Mouse (Mus musculus) induced T-regulatory cell, adult 2 months (primary cell): ENCODE measurements around the gene Pxmp4.

Experiments used
- DNase-seq: peaks from one replicate; pipeline ENCODE4 v3.0.0-alpha.2; 2012; ENCODE audit warnings: low read depth

Gene Pxmp4

DNA sequence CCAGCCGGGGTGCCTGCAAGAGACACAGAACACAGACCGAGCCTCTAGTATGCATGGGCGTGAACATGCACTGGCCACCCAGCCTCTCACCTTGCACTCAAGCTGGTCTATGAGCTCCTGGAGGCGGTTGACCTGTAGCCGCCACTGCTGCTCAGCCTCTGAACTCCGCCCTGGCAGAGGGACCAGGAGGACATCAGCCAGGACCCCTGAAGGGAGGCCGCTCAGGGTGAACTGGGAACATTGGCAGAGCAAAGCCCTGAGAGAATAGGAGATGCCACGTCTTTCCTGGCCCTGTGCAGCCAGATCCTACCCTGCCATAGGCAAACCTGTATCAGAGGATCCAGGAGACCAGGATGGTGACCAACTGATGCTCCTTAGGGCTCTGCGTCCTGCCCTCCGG is 56.8 kb downstream of the Pxmp4 start, which contains the start of gene 1700003F12Rik:
TSS of gene 1700003F12Rik (plus strand) at position 375 of the 400 bp plus-strand sequence.
- DNase-seq = no peak

DNA sequence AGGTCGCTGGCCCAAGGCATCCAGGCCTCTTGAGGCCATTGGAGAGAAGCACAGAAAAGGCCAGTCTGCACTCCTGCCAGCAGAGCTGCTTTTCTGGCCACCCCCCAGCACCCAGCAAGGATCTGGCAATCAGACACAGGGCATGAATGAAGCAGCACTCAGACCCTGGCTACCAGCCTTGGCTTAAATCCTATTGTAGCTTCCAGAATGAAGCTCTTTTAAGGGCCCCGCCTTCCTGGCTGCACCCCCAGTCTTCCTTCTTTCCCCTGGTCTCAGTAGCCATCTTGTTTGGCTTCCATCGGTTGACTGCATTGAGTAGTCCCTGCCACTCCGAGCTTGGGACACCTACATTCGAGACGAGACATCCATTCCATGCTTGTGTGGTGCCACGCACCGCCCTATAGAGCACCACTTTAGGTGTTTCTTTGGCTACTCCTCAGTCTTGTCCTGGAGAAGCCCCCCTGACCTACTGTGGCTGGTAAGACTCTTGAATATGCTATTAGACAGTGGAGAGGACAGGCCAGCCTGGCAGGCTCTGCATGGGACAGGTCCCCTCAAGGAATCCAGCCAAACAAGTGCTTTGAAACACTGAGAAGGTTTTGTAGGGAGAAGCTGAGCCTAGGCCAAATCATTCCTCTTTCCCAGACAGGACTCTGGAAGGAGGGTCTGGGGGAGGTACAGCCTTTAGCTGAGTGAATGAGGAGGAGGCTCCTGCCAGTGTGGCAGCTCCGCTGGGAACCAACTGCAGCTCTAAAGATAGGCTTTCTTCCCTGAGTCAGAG is 59.8 kb downstream of the Pxmp4 start:
- no peak for DNase-seq

DNA sequence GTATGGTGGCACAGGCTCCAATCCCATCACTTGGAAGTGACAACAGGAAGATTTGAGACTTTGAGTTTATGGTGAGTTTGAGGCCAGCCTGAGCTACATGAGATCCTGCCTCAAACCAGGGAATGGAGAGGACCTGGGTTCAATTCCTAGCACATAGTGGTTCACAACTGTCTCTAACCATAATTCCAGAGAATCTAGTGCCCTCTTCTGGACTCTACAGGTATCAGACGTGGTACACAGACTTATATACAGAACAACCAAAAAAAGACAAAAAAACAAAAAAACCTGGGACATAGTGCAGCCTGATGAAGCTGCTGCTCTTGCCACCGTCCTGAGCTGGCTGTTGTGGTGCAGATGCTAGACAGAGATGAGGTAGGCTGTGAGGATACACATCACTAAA is 61.9 kb downstream of the Pxmp4 start:
- DNase-seq = no peak

DNA sequence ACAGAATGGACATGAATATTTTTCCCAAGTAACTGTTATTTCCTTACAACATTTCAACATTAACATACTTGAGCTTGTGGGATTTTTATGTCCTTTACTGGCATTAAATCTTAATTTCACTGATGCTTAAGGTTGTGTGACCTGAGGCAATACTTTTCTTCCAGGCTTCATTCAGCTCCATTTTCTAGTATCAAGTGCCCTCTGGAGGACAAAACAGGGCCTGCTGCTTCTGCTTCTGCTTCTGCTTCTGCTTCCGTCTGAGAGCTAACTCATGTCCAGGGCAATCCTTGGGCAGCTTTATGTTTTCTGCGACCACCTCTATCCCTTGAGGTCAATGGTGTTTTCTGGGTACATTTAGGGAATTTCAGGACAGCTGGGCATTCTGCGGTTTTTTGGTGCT is 63.8 kb downstream of the Pxmp4 start:
- peak; percentile 38 for DNase-seq

DNA sequence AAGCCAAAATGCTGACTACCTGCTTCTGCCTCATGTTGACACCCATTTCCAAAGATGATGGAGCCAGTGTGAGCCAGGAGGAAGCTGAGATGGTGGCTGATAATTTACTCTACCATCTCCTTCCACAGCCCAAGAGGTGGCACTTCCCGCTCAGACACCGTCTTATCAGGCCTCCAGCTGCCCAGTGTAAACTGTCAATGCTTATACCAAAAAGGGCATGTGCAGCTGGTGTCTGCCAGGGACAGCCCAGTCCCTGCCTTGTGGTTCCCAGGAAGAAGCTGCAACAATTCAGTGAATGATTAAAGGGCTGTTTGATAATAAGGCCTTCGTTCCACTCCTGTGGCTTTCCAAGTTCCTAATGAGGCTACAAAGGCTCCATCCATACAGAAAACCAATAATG is 64.8 kb downstream of the Pxmp4 start:
- DNase-seq = no peak

DNA sequence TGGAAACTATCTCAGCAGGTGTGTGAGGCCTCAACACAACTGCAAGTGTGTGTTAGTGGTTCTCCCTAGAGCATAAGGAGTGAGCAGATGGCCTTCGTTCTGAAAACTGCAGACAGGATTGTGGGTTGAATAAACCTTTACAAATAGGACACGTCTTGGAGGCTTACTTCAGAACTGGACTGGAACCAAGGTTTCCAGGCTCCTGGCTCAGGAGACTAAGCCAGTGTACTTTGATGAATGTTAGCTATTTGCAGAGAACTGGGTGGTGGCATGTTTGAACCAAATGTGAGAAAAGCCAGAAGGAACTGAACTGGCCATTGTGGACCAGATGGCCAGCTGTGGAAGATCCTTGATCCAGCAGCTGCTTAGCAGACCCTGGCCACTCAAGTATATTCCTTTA is 65.2 kb downstream of the Pxmp4 start:
- DNase-seq = no peak
